Mouse (Mus musculus): ENCODE measurements at regions not wholly inside any gene's neighbourhood (a gene's known extent, or its start where the extent isn't known, plus 50 kb on each side); places are given as distances from the start of the nearest gene placed in this dataset.

DNA sequence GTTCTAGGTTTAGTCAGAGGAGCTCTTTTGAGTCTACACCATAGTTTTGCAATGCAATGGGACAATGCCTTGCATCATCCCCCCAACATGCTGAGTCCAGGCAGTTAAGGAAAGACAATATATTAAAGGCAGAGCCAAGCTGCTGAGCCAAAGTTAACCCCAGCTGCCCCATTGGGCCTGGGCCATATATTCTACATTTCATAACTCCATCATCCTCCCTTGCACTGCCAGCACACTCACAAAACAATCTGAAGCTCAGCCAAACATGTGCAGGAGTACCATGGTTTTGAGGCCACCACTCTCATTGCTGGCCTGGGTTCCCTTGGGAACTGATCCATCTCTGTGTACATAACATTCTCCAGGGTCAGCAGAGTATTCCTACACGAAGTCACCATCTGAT is 771.4 kb upstream of the Cited2 start:
- no peak for TF ChIP-seq GATA1 (IDR thresholded peaks at IDR 0.05; ENCODE audit: borderline replicate concordance, low read length)
- no peak for TF ChIP-seq FLI1 (IDR thresholded peaks at IDR 0.05; ENCODE audit: low read length)
- no peaks in the 10 kb centered on the region for H3K27me3 ChIP-seq (replicated peaks)
- H3K9me3 ChIP-seq: no peaks in the 10 kb centered on the region
- no peaks in the 10 kb centered on the region for H3K36me3 ChIP-seq (replicated peaks; ENCODE audit: low read length)
- H3K4me3 ChIP-seq (replicated peaks): no peak overlapping the region
- no peaks in the 10 kb centered on the region for H3K4me1 ChIP-seq

DNA sequence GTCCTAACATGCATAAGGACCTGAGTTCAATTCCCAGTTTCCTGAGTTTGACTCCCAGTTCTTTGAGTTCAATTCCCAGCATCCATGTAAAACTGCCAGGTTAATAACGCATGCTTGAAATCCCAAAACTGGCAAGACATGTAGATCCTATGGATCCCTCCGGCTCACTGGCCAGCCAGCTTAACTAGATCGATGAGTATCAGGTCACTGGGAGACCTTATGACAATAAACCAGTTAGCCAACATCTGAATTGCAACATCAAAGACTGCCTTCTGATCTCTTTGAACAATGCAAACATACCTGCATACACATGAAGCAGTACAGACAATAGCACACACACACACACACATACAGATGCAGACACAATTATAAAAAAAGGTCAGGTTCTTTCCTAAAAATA is 762.0 kb upstream of the Cited2 start:
- Histone ChIP-seq H3K9me3 (no peaks in the 10 kb centered on the region), H3K36me3 (replicated peaks; ENCODE audit: low read length) (no peaks in the 10 kb centered on the region), H3K27me3 (replicated peaks) (no peaks in the 10 kb centered on the region), H3K4me1 (no peaks in the 10 kb centered on the region), H3K4me3 (replicated peaks) (no peak overlapping the region)
- TF ChIP-seq FLI1 (IDR thresholded peaks at IDR 0.05; ENCODE audit: low read length) (no peak), GATA1 (IDR thresholded peaks at IDR 0.05; ENCODE audit: borderline replicate concordance, low read length) (no peak)

DNA sequence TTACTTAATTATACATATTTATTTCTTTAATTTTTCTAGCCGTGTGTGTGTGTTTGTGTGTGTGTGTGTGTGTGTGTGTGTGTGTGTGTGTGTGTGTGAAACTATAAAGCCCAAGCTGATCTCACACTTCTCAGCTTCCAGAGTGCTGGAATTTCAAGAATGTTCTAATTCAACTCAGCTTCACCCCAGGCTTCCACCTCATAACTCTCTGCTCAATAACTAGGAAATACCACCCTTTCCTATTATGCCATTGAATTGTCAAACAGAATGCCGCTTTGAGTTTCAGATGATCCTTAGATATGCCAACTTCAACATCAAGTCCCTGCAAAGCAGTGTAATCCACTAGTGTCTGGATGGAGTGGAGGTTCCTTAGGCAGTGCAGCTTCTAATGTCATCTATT is 760.6 kb upstream of the Cited2 start:
- Histone ChIP-seq H3K9me3 (no peaks in the 10 kb centered on the region), H3K27me3 (replicated peaks) (no peaks in the 10 kb centered on the region), H3K4me3 (replicated peaks) (no peak overlapping the region), H3K4me1 (no peaks in the 10 kb centered on the region), H3K36me3 (replicated peaks; ENCODE audit: low read length) (no peaks in the 10 kb centered on the region)
- TF ChIP-seq GATA1 (IDR thresholded peaks at IDR 0.05; ENCODE audit: borderline replicate concordance, low read length) (no peak), FLI1 (IDR thresholded peaks at IDR 0.05; ENCODE audit: low read length) (no peak)

DNA sequence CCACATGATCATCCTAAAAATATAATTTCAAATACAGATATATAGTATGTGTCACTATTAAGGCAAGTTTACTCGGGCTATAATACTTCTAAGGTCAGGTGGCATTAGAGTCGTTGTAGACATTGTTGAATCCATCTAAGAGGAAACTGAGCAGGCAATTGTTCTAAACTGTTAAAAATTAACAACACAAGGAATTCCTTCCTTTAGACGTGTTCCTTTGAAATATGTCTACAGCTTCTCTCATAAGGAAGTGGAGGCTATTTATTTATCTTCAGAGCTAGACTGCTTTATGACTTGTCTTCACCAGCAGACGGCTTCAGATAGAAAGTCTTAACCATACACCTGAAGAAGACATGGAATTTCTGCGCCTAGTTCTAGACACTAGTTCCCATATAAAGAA is 744.2 kb upstream of the Cited2 start:
- Histone ChIP-seq H3K4me3 (replicated peaks) (no peak overlapping the region), H3K9me3 (0 out of 2 replicates have a peak, but pooled peaks cover 4% of the 10 kb centered on the region), H3K36me3 (replicated peaks; ENCODE audit: low read length) (peaks cover under 1% of the 10 kb centered on the region), H3K4me1 (no peaks in the 10 kb centered on the region), H3K27me3 (replicated peaks) (no peaks in the 10 kb centered on the region)
- TF ChIP-seq FLI1 (IDR thresholded peaks at IDR 0.05; ENCODE audit: low read length): no peak
- no peak for TF ChIP-seq GATA1 (IDR thresholded peaks at IDR 0.05; ENCODE audit: borderline replicate concordance, low read length)

DNA sequence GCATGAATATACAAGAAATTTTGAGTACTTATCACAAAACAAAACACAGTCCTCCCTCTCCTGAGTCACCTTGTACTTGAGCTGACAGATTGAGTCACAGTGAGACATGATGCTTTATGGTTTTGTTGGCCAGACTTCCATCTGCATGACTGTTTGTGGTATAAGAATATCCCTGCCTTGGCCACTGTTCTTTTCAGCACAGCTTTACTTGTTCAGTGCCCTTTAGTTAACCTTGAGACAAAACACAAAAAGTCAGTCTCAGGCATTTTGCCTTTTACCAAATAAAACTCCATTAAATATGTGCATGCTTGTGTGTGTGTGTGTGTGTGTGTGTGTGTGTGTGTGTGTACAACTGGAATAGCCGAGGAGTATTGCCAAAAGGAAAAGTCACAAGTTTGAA is 732.8 kb upstream of the Cited2 start:
- Histone ChIP-seq H3K36me3 (replicated peaks; ENCODE audit: low read length) (no peaks in the 10 kb centered on the region), H3K27me3 (replicated peaks) (no peaks in the 10 kb centered on the region), H3K4me1 (peaks cover 10% of the 10 kb centered on the region; the same call in 1 of the 2 replicates), H3K9me3 (no peaks in the 10 kb centered on the region), H3K4me3 (replicated peaks) (no peak overlapping the region)
- TF ChIP-seq FLI1 (IDR thresholded peaks at IDR 0.05; ENCODE audit: low read length) (no peak), GATA1 (IDR thresholded peaks at IDR 0.05; ENCODE audit: borderline replicate concordance, low read length) (no peak)

DNA sequence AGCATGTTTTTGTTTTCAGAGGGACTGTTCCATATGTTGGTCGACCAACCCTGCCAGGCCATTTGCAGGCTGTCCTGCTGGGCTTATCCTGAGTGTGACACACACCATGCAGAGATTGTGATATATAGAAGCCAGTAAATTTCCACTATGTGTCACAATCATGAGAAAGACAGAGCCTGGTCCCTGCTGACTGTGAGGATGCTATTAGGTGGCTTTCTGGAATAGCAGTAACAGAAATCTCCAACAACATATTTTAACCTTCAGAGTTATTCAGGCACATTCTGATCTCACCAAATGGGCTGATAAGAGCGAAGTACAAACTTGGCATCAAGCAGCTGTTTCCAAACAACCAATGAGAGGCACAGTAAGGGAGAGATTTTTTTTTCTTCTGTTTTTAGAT is 729.2 kb upstream of the Cited2 start:
- Histone ChIP-seq H3K4me3 (replicated peaks) (no peak overlapping the region), H3K9me3 (no peaks in the 10 kb centered on the region), H3K4me1 (peaks cover 13% of the 10 kb centered on the region), H3K36me3 (replicated peaks; ENCODE audit: low read length) (no peaks in the 10 kb centered on the region), H3K27me3 (replicated peaks) (no peaks in the 10 kb centered on the region)
- TF ChIP-seq GATA1 (IDR thresholded peaks at IDR 0.05; ENCODE audit: borderline replicate concordance, low read length): no peak

DNA sequence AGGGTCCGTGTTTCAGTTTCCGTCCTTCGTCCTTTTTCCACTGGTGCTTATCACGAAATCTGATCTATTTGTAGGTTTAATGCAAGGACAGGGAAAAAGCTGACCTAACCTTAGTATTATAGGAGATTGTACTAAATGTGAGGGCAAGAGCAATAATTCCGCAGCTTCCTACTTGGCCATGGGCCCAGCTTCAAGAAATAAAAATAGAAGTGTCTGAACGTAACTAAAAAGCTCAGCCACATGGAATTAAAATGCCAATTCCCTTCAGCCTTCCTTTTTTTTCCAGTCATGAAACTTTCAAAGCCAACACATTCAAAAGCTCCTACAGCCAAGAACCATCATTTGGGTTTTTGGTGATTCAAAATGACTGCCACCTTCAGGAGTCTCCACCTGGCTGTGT is 728.5 kb upstream of the Cited2 start:
- TF ChIP-seq FLI1 (IDR thresholded peaks at IDR 0.05; ENCODE audit: low read length) (no peak), GATA1 (IDR thresholded peaks at IDR 0.05; ENCODE audit: borderline replicate concordance, low read length) (no peak)
- peaks cover 12% of the 10 kb centered on the region for H3K4me1 ChIP-seq
- no peaks in the 10 kb centered on the region for H3K9me3 ChIP-seq
- no peaks in the 10 kb centered on the region for H3K36me3 ChIP-seq (replicated peaks; ENCODE audit: low read length)
- no peaks in the 10 kb centered on the region for H3K27me3 ChIP-seq (replicated peaks)
- no peak overlapping the region for H3K4me3 ChIP-seq (replicated peaks)

DNA sequence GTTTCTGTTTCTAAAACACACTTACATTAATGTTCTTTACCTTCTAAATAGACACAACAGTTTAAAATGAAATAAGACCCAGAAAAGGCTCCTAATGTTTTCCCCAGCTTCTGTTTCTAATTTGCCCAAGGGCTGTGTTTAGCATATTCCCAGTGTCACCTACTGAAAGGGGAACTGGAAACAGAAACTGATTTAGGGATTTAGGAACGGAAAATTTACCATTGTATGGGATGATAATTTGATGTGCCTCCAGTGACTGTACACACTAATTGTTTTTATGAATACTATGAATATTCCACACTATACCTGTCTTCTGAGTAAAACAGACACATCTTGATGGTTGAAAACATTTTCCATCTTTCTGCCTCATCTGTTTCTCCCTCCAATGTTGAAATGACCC is 728.0 kb upstream of the Cited2 start:
- TF ChIP-seq FLI1 (IDR thresholded peaks at IDR 0.05; ENCODE audit: low read length): no peak
- TF ChIP-seq GATA1 (IDR thresholded peaks at IDR 0.05; ENCODE audit: borderline replicate concordance, low read length): no peak
- Histone ChIP-seq H3K4me3 (replicated peaks) (no peak overlapping the region), H3K9me3 (no peaks in the 10 kb centered on the region), H3K27me3 (replicated peaks) (no peaks in the 10 kb centered on the region), H3K4me1 (peaks cover 10% of the 10 kb centered on the region), H3K36me3 (replicated peaks; ENCODE audit: low read length) (no peaks in the 10 kb centered on the region)

DNA sequence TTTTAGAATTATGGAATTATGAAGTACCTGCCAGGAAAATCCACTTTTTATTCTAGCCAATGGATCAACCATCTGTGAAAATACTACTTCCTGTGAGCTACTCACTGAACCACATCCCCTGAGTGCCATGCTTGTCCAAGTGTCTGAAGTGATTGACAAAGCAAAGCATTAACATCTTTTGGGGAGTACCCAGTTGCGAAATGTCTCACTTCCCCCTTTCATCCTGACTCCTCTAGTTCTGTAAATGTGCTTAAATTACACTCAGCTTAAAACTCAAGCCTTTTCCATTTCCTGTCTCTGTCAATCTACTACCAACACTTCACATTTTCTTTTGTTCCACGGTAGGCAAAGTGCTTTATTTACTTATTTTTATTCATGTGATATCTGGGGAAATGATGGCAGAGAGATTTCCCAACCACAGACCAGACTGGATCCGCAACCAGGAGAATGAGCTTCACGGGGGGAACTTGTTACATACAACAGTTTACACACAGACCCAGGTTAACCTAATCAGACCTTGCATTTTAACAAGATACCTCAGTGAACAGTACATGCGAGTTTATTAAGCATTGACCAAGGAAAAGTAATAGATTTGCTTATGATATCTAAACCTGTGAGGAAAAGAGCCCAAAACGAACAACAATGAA is 726.1 kb upstream of the Cited2 start:
- peaks cover 7% of the 10 kb centered on the region for H3K4me1 ChIP-seq
- no peak overlapping the region for H3K4me3 ChIP-seq (replicated peaks)
- no peaks in the 10 kb centered on the region for H3K36me3 ChIP-seq (replicated peaks; ENCODE audit: low read length)
- H3K27me3 ChIP-seq (replicated peaks): no peaks in the 10 kb centered on the region
- no peak for TF ChIP-seq FLI1 (IDR thresholded peaks at IDR 0.05; ENCODE audit: low read length)
- no peak for TF ChIP-seq GATA1 (IDR thresholded peaks at IDR 0.05; ENCODE audit: borderline replicate concordance, low read length)
- H3K9me3 ChIP-seq: no peaks in the 10 kb centered on the region

DNA sequence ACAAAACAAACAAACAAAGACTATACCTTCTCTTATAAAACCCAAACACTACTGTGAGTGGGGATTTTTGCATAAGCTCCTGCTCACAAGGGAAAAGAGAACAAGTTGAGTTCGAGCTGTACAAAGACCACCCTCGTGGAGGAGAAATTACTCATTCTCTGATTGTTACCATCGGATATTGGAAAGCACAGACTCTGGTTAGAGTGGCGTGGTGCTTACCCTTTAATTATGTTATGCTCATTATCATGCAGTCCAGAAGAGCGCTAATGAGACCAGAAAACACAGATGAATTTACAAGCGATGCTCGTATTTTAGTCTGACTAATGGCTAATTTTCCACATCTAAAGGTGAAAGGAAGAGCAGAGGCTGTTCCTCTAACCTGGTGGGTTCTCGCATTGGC is 721.7 kb upstream of the Cited2 start:
- H3K4me3 ChIP-seq (replicated peaks): no peak overlapping the region
- TF ChIP-seq FLI1 (IDR thresholded peaks at IDR 0.05; ENCODE audit: low read length) (no peak), GATA1 (IDR thresholded peaks at IDR 0.05; ENCODE audit: borderline replicate concordance, low read length) (no peak)
- no peaks in the 10 kb centered on the region for H3K36me3 ChIP-seq (replicated peaks; ENCODE audit: low read length)
- H3K9me3 ChIP-seq: no peaks in the 10 kb centered on the region
- H3K27me3 ChIP-seq (replicated peaks): no peaks in the 10 kb centered on the region
- peaks cover 12% of the 10 kb centered on the region for H3K4me1 ChIP-seq

Measured in megakaryocyte, embryonic 14.5 days (primary cell).